Mouse (Mus musculus): ENCODE data around the gene Wdr66. TPM values are rescaled to one million over a fixed set of nuclear protein-coding genes. Genes with fewer than 3 reads are reported as not detected.

Wdr66 gene
- polyA plus RNA-seq, 1 experiment from 2014 or later: 2.7 TPM

DNA sequence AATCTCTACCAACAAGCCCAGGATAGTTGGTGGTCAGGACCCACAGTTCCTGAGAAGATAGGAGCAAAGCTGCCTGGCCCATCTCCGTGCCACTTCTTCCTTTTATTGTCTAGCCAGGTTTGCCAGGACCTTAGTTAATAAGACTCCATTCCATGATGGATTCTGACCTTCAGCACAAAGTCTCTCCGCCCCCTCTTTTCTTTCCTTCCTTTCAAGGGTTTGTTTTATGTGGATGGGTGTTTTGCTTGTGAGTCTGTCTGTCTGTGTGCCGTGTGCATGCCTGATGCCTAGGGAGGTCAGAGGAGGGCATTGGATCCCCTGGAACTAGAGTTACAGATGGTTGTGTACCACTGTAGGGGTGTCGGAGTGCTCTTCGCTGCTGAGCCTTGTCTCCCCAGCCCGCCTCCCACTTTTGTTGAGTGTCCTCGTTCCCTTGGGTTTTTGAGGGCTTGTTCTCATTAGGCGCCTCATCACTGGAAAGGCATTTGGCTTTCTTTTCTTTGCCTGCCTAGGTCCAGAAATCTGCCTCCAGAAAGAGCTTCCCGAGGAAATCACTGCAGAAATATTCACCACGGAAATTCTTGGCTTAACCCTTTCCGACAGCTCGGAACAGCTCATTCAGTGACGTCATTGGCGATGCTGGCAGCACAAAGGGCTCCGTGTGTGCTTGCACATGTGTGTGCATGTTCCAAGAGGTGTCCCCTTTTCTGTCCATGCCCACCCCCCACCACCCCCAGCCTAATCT, 74.3 kb downstream of the Wdr66 start:
- Histone ChIP-seq H3K4me3 (no peak overlapping the region), H3K4me2 (replicated peaks) (no peak overlapping the region), H3K4me1 (peaks cover 15% of the 10 kb centered on the region), H3K36me3 (no peaks in the 10 kb centered on the region), H3K27ac (replicated peaks) (0 out of 2 replicates have a peak overlapping the region, but pooled peaks have one; percentile 12), H3K27me3 (no peaks in the 10 kb centered on the region), H3K9ac (replicated peaks) (no peak overlapping the region), H3K9me3 (no peaks in the 10 kb centered on the region)
- ATAC-seq (replicated peaks): no peak
- 46% methylated on average over 15 of the region's 15 CpGs for WGBS

- Histone ChIP-seq H3K4me3 (no peak overlapping the region), H3K4me2 (replicated peaks) (no peak overlapping the region), H3K9ac (replicated peaks) (no peak overlapping the region), H3K27me3 (no peaks in the 10 kb centered on the region), H3K9me3 (no peaks in the 10 kb centered on the region), H3K27ac (replicated peaks) (0 out of 2 replicates have a peak overlapping the region, but pooled peaks have one; percentile 12), H3K4me1 (peaks cover 15% of the 10 kb centered on the region), H3K36me3 (no peaks in the 10 kb centered on the region)
- WGBS: 72% methylated on average over 9 of the region's 9 CpGs
- no peak for ATAC-seq (replicated peaks)
These were observed 74.8 kb downstream of the Wdr66 start for GRCm38 (mm10) chr5:123326751-123327148.

DNA sequence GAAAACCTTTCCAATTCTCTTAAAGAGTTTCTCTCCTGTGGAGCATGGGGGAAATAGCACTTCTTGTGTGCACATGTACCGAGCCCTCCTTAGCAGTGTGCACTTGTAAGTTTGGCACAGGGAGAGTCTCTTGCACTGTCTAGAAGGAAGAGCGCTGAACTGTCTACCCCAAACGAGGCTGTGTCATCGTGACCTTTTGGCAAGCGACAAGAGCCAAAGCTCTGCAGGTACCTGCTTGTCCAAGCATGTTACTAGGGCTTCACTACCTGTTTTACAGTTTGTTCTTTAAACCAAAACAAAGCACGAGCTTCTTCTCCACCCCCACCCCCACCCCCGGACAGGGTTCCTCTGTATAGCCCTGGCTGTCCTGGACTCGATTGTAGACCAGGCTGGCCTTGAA, 75.8 kb downstream of the Wdr66 start:
- peaks cover 15% of the 10 kb centered on the region for H3K4me1 ChIP-seq
- WGBS: 88% methylated on average over 8 of the region's 8 CpGs
- H3K27me3 ChIP-seq: no peaks in the 10 kb centered on the region
- ATAC-seq (replicated peaks): no peak
- H3K36me3 ChIP-seq: no peaks in the 10 kb centered on the region
- no peak overlapping the region for H3K27ac ChIP-seq (replicated peaks)
- no peaks in the 10 kb centered on the region for H3K9me3 ChIP-seq
- no peak overlapping the region for H3K4me2 ChIP-seq (replicated peaks)
- no peak overlapping the region for H3K4me3 ChIP-seq
- no peak overlapping the region for H3K9ac ChIP-seq (replicated peaks)

GRCm38 (mm10) chr5:123333566-123333965, 81.7 kb downstream of the Wdr66 start:
- Histone ChIP-seq H3K27ac (replicated peaks) (no peak overlapping the region), H3K27me3 (no peaks in the 10 kb centered on the region), H3K9me3 (no peaks in the 10 kb centered on the region), H3K36me3 (no peaks in the 10 kb centered on the region), H3K4me1 (no peaks in the 10 kb centered on the region), H3K4me2 (replicated peaks) (no peak overlapping the region), H3K9ac (replicated peaks) (no peak overlapping the region), H3K4me3 (no peak overlapping the region)
- 85% methylated on average over 6 of the region's 6 CpGs for WGBS
- no peak for ATAC-seq (replicated peaks)

- Histone ChIP-seq H3K9me3 (no peaks in the 10 kb centered on the region), H3K27me3 (no peaks in the 10 kb centered on the region), H3K4me2 (replicated peaks) (no peak overlapping the region), H3K4me1 (0 out of 2 replicates have a peak, but pooled peaks cover under 1% of the 10 kb centered on the region), H3K9ac (replicated peaks) (no peak overlapping the region), H3K27ac (replicated peaks) (no peak overlapping the region), H3K4me3 (no peak overlapping the region), H3K36me3 (no peaks in the 10 kb centered on the region)
- no peak for ATAC-seq (replicated peaks)
- WGBS: 33% methylated on average over 4 of the region's 4 CpGs
These were observed 84.5 kb downstream of the Wdr66 start for GRCm38 (mm10) chr5:123336205-123336961.

DNA sequence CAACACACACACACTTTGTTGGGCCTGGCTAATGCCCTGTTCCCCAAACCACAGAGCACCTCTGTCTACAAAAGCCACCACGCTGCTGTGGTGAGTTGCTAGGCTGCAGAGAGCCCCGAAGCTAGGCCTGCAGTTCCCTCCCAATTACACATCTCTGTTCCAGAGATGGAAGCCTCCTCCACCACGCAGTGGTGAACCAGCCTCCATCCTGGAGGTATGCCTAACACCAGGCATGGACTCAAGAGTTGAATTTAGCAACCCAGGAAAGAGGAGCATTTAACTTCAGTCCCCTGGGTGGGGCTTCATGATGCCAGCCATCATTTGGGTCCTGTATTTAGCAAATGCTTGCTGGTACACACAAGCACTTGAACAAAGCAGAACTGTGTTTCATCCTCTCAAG, 86.6 kb downstream of the Wdr66 start:
- H3K9ac ChIP-seq (replicated peaks): no peak overlapping the region
- no peak overlapping the region for H3K4me2 ChIP-seq (replicated peaks)
- WGBS: 75% methylated on average over 3 of the region's 3 CpGs
- no peaks in the 10 kb centered on the region for H3K27me3 ChIP-seq
- H3K36me3 ChIP-seq: no peaks in the 10 kb centered on the region
- peaks cover 6% of the 10 kb centered on the region for H3K4me1 ChIP-seq
- no peak overlapping the region for H3K27ac ChIP-seq (replicated peaks)
- no peaks in the 10 kb centered on the region for H3K9me3 ChIP-seq
- no peak for ATAC-seq (replicated peaks)
- no peak overlapping the region for H3K4me3 ChIP-seq

DNA sequence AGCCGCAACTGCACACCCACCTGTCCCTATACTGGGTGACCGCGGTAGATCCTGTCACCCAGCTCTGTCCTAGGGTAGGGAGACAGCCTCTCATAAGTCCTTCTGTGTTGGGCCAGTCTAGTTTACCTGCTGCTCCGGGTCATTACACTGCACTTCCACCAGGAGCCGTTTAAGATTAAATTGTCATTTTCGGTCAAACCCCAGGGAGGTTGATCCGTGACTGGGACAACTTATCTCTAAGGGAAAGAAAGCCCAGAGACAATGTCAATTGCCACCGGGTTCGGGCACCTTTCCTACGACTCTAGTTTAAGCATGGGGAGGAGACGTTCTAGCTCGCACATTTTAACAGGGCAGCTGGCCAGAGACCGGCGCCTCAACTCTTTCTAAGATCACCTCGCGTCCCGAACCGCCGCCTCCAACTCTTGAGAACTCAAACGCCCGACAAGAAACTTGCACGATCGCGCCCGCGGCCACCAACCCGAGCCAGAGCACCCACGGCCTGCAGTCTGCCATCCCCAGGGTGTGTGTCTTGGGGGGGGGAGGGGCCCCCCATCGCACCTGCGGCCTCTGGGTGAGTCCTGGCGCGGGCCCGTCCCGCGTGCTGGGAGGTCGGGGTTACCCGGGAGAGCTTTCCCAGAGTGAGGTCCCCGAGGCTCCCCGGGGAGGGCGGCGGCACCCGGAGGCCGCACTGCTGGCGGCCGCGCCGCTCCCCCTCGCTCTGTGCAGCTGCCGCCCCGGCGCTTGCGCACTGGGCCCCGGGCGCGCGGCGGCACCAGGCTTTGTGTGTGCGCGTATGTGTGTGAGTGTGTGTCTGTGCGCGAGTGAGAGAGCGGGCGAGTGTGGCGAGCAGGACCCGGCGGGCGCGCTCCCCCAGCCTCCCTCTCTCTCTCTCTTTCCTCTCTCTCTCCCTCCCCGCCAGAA, 92.1 kb downstream of the Wdr66 start, which contains the start of gene Bcl7a:
Bcl7a (plus strand) TSS at position 128 of the 921 bp plus-strand sequence.
- no peaks in the 10 kb centered on the region for H3K36me3 ChIP-seq
- H3K4me1 ChIP-seq: peaks cover 38% of the 10 kb centered on the region
- no peaks in the 10 kb centered on the region for H3K27me3 ChIP-seq
- peak within 1 kb of the TSS; percentile 97 for H3K9ac ChIP-seq (replicated peaks)
- H3K4me2 ChIP-seq (replicated peaks): peak within 1 kb of the TSS; percentile 75
- peak within 1 kb of the TSS; percentile 100 for H3K27ac ChIP-seq (replicated peaks)
- H3K4me3 ChIP-seq: peak within 1 kb of the TSS; percentile 93
- 2% methylated on average over 59 of the region's 69 CpGs for WGBS
- no peaks in the 10 kb centered on the region for H3K9me3 ChIP-seq
- peak; percentile 91 for ATAC-seq (replicated peaks)

DNA sequence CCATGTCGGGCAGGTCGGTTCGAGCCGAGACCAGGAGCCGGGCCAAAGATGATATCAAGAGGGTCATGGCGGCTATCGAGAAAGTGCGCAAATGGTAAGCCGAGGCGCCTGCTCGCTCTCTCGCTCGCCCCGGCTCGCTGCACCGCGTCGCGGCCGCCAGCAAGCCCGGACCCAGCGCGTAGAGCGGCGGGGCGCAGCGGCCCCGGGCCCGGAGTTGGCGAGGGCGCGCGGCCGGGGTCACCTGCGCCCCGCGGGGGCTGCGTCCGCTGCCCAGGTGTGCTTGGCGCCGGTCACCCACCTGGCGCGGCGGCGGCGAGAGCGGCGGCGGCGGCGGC, 92.7 kb downstream of the Wdr66 start:
- peak overlapping the region; percentile 97 for H3K9ac ChIP-seq (replicated peaks)
- peaks cover 43% of the 10 kb centered on the region for H3K4me1 ChIP-seq
- under 1% methylated on average over 51 of the region's 51 CpGs for WGBS
- H3K9me3 ChIP-seq: no peaks in the 10 kb centered on the region
- ATAC-seq (replicated peaks): peak; percentile 47
- no peaks in the 10 kb centered on the region for H3K27me3 ChIP-seq
- H3K36me3 ChIP-seq: no peaks in the 10 kb centered on the region
- H3K27ac ChIP-seq (replicated peaks): peak overlapping the region; percentile 100
- peak overlapping the region; percentile 93 for H3K4me3 ChIP-seq
- H3K4me2 ChIP-seq (replicated peaks): peak overlapping the region; percentile 75

DNA sequence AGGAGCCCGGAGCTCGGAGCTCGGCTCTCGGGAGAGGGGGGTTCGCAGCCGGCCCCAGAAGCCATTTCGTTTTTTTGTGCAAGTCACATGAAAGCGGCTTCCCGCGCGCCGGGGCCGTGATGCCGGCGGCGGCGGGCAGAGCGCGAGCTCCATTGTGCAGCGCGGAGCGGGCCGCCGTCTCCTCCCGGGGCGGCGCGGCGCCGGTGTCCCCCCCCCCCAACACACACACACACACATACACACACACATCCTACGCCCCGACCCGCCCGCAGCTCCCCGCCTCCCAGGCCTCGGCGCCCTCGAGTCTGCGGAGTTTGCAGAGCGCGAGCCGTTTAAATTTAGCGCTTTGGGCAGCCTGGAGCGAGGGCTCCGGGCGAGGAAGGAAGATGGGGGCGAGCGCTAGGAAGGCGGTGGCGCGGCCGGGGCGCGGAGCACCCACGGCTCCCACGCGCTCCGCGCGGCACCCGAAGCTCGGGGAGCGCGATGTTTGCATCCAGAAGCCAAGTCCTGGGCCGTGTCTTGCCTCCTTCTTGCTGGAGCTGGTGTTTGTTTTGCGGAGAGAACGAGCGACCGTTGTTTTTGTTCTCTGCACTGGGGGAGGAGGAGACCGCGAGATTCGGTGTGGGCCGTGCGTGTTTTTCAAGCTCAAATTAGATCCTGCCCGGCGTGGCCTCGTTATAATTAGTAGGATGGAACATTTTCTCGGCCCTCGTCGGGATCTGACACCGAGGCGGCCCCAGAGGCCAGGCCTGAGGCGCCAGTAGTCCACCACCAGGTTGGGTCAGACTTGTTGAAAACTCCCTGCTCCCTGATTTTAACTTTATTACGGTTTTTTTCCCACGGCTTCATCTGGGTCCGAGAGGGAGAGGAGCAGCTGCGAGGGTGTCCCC, 93.3 kb downstream of the Wdr66 start:
- H3K36me3 ChIP-seq: no peaks in the 10 kb centered on the region
- H3K4me2 ChIP-seq (replicated peaks): peak overlapping the region; percentile 75
- under 1% methylated on average over 79 of the region's 87 CpGs for WGBS
- H3K4me1 ChIP-seq: peaks cover 46% of the 10 kb centered on the region
- H3K4me3 ChIP-seq: peak overlapping the region; percentile 93
- no peaks in the 10 kb centered on the region for H3K9me3 ChIP-seq
- H3K27me3 ChIP-seq: no peaks in the 10 kb centered on the region
- H3K27ac ChIP-seq (replicated peaks): peak overlapping the region; percentile 100
- peak; percentile 23 for ATAC-seq (replicated peaks)
- H3K9ac ChIP-seq (replicated peaks): peak overlapping the region; percentile 97

DNA sequence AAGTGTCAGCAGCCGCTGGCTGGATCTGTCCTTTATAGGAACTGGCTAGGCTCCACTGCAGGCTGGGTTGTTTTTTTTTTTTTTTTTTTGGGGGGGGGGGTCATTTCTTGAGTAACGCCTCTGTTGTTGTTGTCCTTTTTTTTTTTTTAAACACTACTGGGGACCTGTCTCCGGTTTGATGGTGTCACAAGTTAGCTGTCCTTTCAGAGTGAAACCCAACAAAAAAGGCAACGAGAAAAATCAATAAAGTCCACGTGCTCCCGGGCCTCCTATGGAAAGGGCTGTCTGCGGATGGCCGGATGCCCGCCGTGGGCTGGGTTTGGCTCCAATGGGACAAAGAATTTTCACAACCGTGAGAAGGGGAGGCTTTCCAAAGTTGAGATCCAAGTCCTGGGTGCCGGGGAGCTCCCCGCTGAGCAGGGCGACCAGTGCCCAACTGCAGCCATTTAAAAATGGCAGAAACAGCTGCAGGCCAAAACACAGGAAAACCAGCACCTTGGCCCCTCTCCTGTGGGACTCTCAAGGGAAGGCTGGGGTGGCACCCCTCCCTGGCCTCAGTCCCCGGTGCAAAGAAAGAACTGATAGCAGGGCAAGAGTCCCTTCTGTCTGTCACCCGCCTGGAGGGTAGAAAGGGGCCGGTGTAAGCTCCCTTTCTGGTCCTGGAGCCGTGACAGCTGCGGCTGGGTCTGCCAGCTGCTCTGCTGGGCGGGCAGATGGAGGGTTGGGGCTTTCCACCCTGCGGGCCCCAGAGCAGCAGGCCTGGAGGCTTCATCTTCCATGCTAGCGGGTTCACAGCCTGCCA, 94.2 kb downstream of the Wdr66 start:
- H3K9me3 ChIP-seq: no peaks in the 10 kb centered on the region
- WGBS: under 1% methylated on average over 22 of the region's 22 CpGs
- peaks cover 55% of the 10 kb centered on the region for H3K4me1 ChIP-seq

More for the DNA sequence above, 94.2 kb downstream of the Wdr66 start:
- Histone ChIP-seq H3K9ac (replicated peaks) (peak overlapping the region; percentile 97), H3K4me3 (peak overlapping the region; percentile 93), H3K4me2 (replicated peaks) (peak overlapping the region; percentile 75), H3K36me3 (no peaks in the 10 kb centered on the region), H3K27ac (replicated peaks) (peak overlapping the region; percentile 100), H3K27me3 (no peaks in the 10 kb centered on the region)
- peak; percentile 74 for ATAC-seq (replicated peaks)
